Mouse (Mus musculus) liver, postnatal 0 days (tissue): ENCODE results near the gene Sptan1. TPM values are rescaled to one million over a fixed set of nuclear protein-coding genes. Genes with fewer than 3 reads are reported as not detected.

Experiments used
- ATAC-seq: fragments of 200-750 bp; cut with Nextera tagmentation; 2 replicates; pipeline ENCODE4 v1.8.0; 2017; ENCODE audit warnings: mild to moderate bottlenecking, moderate library complexity
- DNase-seq: peaks from one replicate; pipeline ENCODE4 v3.0.0-alpha.2; 2016
- H3K27ac ChIP-seq: fragments of 300-500 bp; sonication (generic); 2 replicates; pipeline ENCODE4 v1.5.1; 2014; ENCODE audit warnings: antibody characterized with exemption, moderate library complexity, mild to moderate bottlenecking, low read depth
- H3K27me3 ChIP-seq: fragments of 300-500 bp; sonication (generic); 2 replicates; pipeline ENCODE4 v1.6.1; 2014; ENCODE audit warnings: low read length, control low read depth, mixed read lengths; ENCODE audit not compliant: insufficient read depth
- H3K36me3 ChIP-seq: fragments of 300-500 bp; sonication (generic); replicated peaks from 2 replicates; pipeline ENCODE4 v1.6.1; 2014; ENCODE audit warnings: mild to moderate bottlenecking, control low read depth, low read length, moderate library complexity, mixed read lengths; ENCODE audit not compliant: insufficient read depth
- H3K4me1 ChIP-seq: fragments of 300-500 bp; sonication (generic); 2 replicates; pipeline ENCODE4 v1.6.1; 2014; ENCODE audit warnings: antibody characterized with exemption, mild to moderate bottlenecking, control low read depth; ENCODE audit not compliant: insufficient read depth
- H3K4me2 ChIP-seq: fragments of 300-500 bp; sonication (generic); 2 replicates; pipeline ENCODE4 v1.6.1; 2014; ENCODE audit warnings: low read depth, mild to moderate bottlenecking, low read length, moderate library complexity, mixed read lengths
- H3K4me3 ChIP-seq: fragments of 300-500 bp; sonication (generic); 2 replicates; pipeline ENCODE4 v1.5.1; 2014; ENCODE audit warnings: low read depth, low read length
- H3K9ac ChIP-seq: fragments of 300-500 bp; sonication (generic); replicated peaks from 2 replicates; pipeline ENCODE4 v1.6.1; 2014; ENCODE audit warnings: mild to moderate bottlenecking, moderate library complexity
- H3K9me3 ChIP-seq: fragments of 300-500 bp; sonication (generic); 2 replicates; pipeline ENCODE4 v1.6.1; 2016; ENCODE audit warnings: mild to moderate bottlenecking, control low read depth, low read length, mixed read lengths
- CTCF ChIP-seq: sonication (generic); IDR thresholded peaks from 2 replicates; pipeline ENCODE4 v1.5.1; 2016; ENCODE audit warnings: antibody characterized with exemption, low read depth
- EP300 ChIP-seq: IDR thresholded peaks from 2 replicates; pipeline ENCODE4 v1.6.1; 2016; ENCODE audit warnings: antibody characterized with exemption, low read depth, mild to moderate bottlenecking
- WGBS: fragments of 180-500 bp; shearing (Covaris S2); extraction: QIAGEN DNeasy Blood & Tissue Kit; methylation state at CpG from one replicate; pipeline ENCODE4 v1.1.7; 2014; ENCODE audit not compliant: insufficient replicate concordance; 5-methylcytosine and 5-hydroxymethylcytosine counted together
- polyA plus RNA-seq: library from polyadenylated mRNA; unstranded; fragments of >200 nt; fragmentation: Nextera tagmentation; extraction: Ambion mirVana; gene quantifications from 2 replicates; pipeline ENCODE4 v1.2.1, GENCODE M21; 2015

The Sptan1 gene
- polyA plus RNA-seq, 1 experiment from 2014 or later = 17.2 TPM

GRCm38 (mm10) chr2:30066046-30066901, 100.9 kb downstream of the Sptan1 start:
- H3K9me3 ChIP-seq = no peaks in the 10 kb centered on the region
- peak overlapping the region; percentile 96 for H3K9ac ChIP-seq
- TF ChIP-seq EP300 = no peak
- TF ChIP-seq CTCF = no peak
- H3K27me3 ChIP-seq = no peaks in the 10 kb centered on the region
- H3K27ac ChIP-seq = peak overlapping the region; percentile 99
- peak overlapping the region; percentile 96 for H3K4me3 ChIP-seq
- DNase-seq = peak; percentile 97
- peak; percentile 91 for ATAC-seq
- H3K4me2 ChIP-seq = peak overlapping the region; percentile 95
- peaks cover 34% of the 10 kb centered on the region for H3K4me1 ChIP-seq
- 4% methylated on average over 52 of the region's 101 CpGs for WGBS
- H3K36me3 ChIP-seq = peaks cover 20% of the 10 kb centered on the region

DNA sequence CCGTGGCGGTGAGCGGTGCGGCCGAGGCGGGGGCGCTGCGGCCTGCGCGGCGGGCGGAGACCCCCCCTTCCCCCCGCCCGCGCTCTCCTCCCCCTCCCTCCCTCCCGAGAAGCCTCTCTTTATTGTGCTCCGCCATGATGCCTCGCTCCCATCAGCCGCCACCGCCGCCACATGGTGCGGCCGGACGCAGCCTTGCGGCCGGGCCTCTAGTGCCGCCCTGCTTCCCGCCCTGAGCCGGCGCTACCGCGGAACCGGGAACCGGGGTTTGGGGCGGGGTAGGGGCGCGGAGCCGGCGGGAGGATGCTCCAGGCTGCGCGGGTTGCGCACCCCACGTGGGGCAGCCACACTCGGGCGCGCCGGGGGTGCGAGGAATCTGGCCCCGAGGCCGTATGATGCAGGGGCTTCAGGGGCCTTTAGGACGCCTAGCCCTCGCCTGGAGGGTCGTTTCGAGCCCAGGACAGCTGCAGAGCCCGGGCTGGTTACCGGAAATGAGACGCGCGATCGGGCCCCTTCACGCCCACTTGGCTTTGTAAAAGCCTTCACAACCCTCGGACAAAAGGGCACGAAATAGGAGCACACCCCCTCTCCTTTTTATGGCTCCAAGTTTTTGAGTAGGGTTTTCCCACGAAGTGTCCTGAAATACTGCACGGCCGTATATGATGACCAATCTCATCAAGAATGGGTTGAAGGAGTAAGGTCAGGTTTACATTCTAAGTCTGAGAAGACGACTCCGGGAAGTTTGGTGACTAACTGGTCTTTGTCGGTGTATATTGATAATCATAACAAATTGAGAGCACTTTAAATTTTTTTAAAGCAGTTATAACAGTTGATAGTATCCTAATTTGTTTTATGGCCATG, 101.9 kb downstream of the Sptan1 start:
- under 1% methylated on average over 45 of the region's 69 CpGs for WGBS
- Histone ChIP-seq H3K9me3 (no peaks in the 10 kb centered on the region), H3K4me1 (peaks cover 28% of the 10 kb centered on the region), H3K9ac (peak overlapping the region; percentile 96), H3K27ac (peak overlapping the region; percentile 99), H3K27me3 (no peaks in the 10 kb centered on the region), H3K4me3 (peak overlapping the region; percentile 96), H3K36me3 (peaks cover 20% of the 10 kb centered on the region), H3K4me2 (peak overlapping the region; percentile 95)
- DNase-seq = peak; percentile 64
- no peak for ATAC-seq
- no peak for TF ChIP-seq CTCF
- TF ChIP-seq EP300 = no peak

DNA sequence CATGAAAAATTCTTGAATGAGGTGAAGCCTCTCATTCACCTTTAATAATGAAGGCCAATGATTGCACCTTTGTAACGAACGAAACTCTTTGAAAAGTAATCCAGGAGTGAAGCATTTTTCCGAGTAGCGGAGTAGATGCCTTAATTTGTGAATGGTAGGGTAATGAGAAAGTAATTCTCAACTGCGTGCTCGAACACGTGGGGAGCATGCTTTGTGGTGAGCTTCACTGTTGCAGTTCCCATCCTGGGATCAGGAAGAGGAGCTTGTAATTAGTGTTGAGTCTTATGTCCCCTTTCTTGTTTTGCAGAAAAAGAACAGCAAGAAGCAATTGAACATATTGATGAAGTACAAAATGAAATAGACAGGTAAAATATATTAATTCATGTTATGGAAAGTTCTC, 102.6 kb downstream of the Sptan1 start:
- no peaks in the 10 kb centered on the region for H3K9me3 ChIP-seq
- peak overlapping the region; percentile 96 for H3K9ac ChIP-seq
- peak overlapping the region; percentile 95 for H3K4me2 ChIP-seq
- no peak for TF ChIP-seq CTCF
- no peak for TF ChIP-seq EP300
- H3K27ac ChIP-seq = no peak overlapping the region
- ATAC-seq (no peak), DNase-seq (no peak)
- H3K4me1 ChIP-seq = peaks cover 28% of the 10 kb centered on the region
- H3K36me3 ChIP-seq = peaks cover 23% of the 10 kb centered on the region
- peak overlapping the region; percentile 96 for H3K4me3 ChIP-seq
- WGBS = 29% methylated on average over 7 of the region's 7 CpGs
- H3K27me3 ChIP-seq = no peaks in the 10 kb centered on the region

- 73% methylated on average over 7 of the region's 7 CpGs for WGBS
- H3K4me2 ChIP-seq = no peak overlapping the region
- no peak for ATAC-seq
- H3K4me3 ChIP-seq = no peak overlapping the region
- no peak for DNase-seq
- H3K4me1 ChIP-seq = peaks cover 8% of the 10 kb centered on the region
- TF ChIP-seq CTCF (no peak), EP300 (no peak)
- H3K36me3 ChIP-seq = peaks cover 27% of the 10 kb centered on the region
- H3K9ac ChIP-seq = no peak overlapping the region
- H3K27ac ChIP-seq = no peak overlapping the region
- no peaks in the 10 kb centered on the region for H3K27me3 ChIP-seq
- no peaks in the 10 kb centered on the region for H3K9me3 ChIP-seq
These were observed 107.5 kb downstream of the Sptan1 start for GRCm38 (mm10) chr2:30072875-30073274.

GRCm38 (mm10) chr2:30073285-30073684, 107.9 kb downstream of the Sptan1 start:
- Histone ChIP-seq H3K4me2 (no peak overlapping the region), H3K4me1 (peaks cover 5% of the 10 kb centered on the region), H3K4me3 (no peak overlapping the region), H3K9me3 (no peaks in the 10 kb centered on the region), H3K9ac (no peak overlapping the region), H3K36me3 (peaks cover 27% of the 10 kb centered on the region), H3K27ac (no peak overlapping the region), H3K27me3 (no peaks in the 10 kb centered on the region)
- no peak for TF ChIP-seq EP300
- no peak for TF ChIP-seq CTCF
- ATAC-seq (no peak), DNase-seq (no peak)
- 81% methylated on average over 3 of the region's 3 CpGs for WGBS

DNA sequence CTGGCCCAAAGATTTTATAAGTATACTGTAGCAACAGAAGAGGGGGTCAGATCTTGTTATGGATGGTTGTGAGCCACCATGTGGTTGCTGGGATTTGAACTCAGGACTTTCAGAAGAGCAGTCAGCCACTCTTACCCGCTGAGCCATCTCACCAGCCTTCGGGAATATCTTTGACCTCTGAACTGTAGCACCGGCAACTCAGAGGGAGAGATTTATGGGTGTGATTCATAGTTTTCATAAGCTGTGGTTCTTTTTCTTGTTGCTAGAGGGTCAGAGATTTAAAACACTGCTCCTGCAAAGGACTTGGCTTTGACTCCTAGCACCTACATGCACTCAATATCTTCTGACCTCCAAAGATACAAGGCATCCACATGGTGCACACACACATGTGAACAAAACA, 110.3 kb downstream of the Sptan1 start:
- Histone ChIP-seq H3K9ac (no peak overlapping the region), H3K27ac (no peak overlapping the region), H3K4me3 (no peak overlapping the region), H3K9me3 (no peaks in the 10 kb centered on the region), H3K4me1 (peaks cover 8% of the 10 kb centered on the region), H3K4me2 (no peak overlapping the region), H3K27me3 (no peaks in the 10 kb centered on the region), H3K36me3 (peaks cover 8% of the 10 kb centered on the region)
- 61% methylated on average over 3 of the region's 3 CpGs for WGBS
- DNase-seq (no peak), ATAC-seq (no peak)
- no peak for TF ChIP-seq CTCF
- TF ChIP-seq EP300 = no peak
